Mouse (Mus musculus) G1E (cell line): ENCODE data around the gene Npm3.

ENCODE experiments used
- CTCF ChIP-seq: IDR thresholded peaks from 2 replicates; pipeline ENCODE4 v1.5.1; 2012; ENCODE audit warnings: low read depth, low read length, inconsistent platforms, mixed read lengths
- GATA1 ChIP-seq: IDR thresholded peaks from 2 replicates; pipeline ENCODE4 v1.6.1; 2012; ENCODE audit warnings: borderline replicate concordance, low read length, inconsistent platforms, mixed read lengths

DNA sequence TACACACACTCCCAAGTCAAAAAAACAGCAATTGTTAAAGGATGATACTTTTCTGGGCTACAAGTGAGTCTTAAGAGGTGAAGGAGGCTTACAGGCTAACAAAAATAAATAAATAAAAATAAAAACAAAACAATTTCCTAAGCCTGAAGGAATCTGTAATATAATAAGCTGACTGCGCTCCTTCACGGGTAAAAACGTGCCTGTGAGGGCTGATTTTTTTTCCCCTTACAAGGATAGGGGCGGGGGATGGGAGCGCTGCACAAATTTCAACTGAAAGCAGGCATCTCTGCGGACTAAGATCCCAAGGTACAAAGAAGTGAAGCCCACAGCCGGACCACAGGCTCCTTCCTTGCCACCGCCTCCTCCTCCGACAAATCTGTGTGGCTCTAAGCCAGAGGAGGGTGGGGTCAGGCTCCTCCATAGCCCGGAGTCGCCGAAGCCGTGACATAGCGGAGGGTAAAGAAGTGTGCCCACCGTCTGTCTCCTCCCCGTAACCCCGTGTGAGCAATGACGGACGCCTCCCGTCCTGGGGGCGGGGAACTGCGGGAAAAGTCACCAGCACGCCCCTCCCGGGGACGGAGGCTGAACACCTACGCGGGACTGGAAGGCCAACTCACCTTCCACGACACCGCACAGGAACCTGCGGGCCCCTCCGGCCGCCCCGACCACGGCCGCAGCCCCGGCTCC, 33.1 kb upstream of the Npm3 start:
- no peak for TF ChIP-seq CTCF
- no peak for TF ChIP-seq GATA1
